Mouse (Mus musculus) liver, embryonic 13.5 days (tissue): Measurements from ENCODE around the gene Bcas3. TPM values are rescaled to one million over a fixed set of nuclear protein-coding genes. Genes with fewer than 3 reads are reported as not detected.
A peak's percentile ranks its signal among the peaks of the same experiment; 100 is the strongest.

Source experiments
- ATAC-seq: fragments of 200-750 bp; cut with Nextera tagmentation; 2 replicates; pipeline ENCODE4 v1.8.0; 2017; ENCODE audit warnings: low read depth, mild to moderate bottlenecking, moderate number of reproducible peaks, moderate library complexity
- DNase-seq: peaks from one replicate; pipeline ENCODE4 v3.0.0; 2022
- H3K27ac ChIP-seq: fragments of 300-500 bp; sonication (generic); 2 replicates; pipeline ENCODE4 v1.5.1; 2015; ENCODE audit warnings: moderate library complexity, mild to moderate bottlenecking, inconsistent platforms
- H3K27me3 ChIP-seq: fragments of 300-500 bp; sonication (generic); 2 replicates; pipeline ENCODE4 v1.6.1; 2015; ENCODE audit warnings: mild to moderate bottlenecking, inconsistent platforms
- H3K36me3 ChIP-seq: fragments of 300-500 bp; sonication (generic); 2 replicates; pipeline ENCODE4 v1.6.1; 2015; ENCODE audit warnings: mild to moderate bottlenecking, inconsistent platforms
- H3K4me1 ChIP-seq: fragments of 300-500 bp; sonication (generic); replicated peaks from 2 replicates; pipeline ENCODE4 v1.6.1; 2015; ENCODE audit warnings: inconsistent platforms
- H3K4me2 ChIP-seq: fragments of 300-500 bp; sonication (generic); 2 replicates; pipeline ENCODE4 v1.6.1; 2015; ENCODE audit warnings: inconsistent platforms, mild to moderate bottlenecking, moderate library complexity
- H3K4me3 ChIP-seq: fragments of 300-500 bp; sonication (generic); replicated peaks from 2 replicates; pipeline ENCODE4 v1.5.1; 2015; ENCODE audit warnings: mild to moderate bottlenecking, inconsistent platforms
- H3K9ac ChIP-seq: fragments of 300-500 bp; sonication (generic); 2 replicates; pipeline ENCODE4 v1.6.1; 2015; ENCODE audit warnings: mild to moderate bottlenecking, inconsistent platforms
- H3K9me3 ChIP-seq: fragments of 300-500 bp; sonication (generic); replicated peaks from 2 replicates; pipeline ENCODE4 v1.6.1; 2016; ENCODE audit warnings: inconsistent platforms
- WGBS: fragments of 180-500 bp; shearing (Covaris S2); methylation state at CpG from one replicate; pipeline ENCODE4 v1.1.7; 2015; ENCODE audit not compliant: insufficient replicate concordance; 5-methylcytosine and 5-hydroxymethylcytosine counted together
- polyA plus RNA-seq: library from polyadenylated mRNA; unstranded; fragments of >200 nt; fragmentation: Nextera tagmentation; extraction: Ambion mirVana; gene quantifications from 2 replicates; pipeline ENCODE4 v1.2.1, GENCODE M21; 2015

Bcas3 gene
- polyA plus RNA-seq, 1 experiment from 2014 or later = 13.6 TPM

- DNase-seq = no peak
- Histone ChIP-seq H3K9ac (no peak overlapping the region; the same call in 1 of the 2 replicates), H3K4me1 (peaks cover 16% of the 10 kb centered on the region), H3K4me3 (no peak overlapping the region), H3K27me3 (peaks cover 34% of the 10 kb centered on the region), H3K4me2 (no peak overlapping the region), H3K9me3 (no peaks in the 10 kb centered on the region), H3K36me3 (no peaks in the 10 kb centered on the region), H3K27ac (0 out of 2 replicates have a peak overlapping the region, but pooled peaks have one; percentile 19)
- 62% methylated on average over 6 of the region's 6 CpGs for WGBS
- no peak for ATAC-seq
Observed at GRCm38 (mm10) chr11:85523646-85524045, 170.7 kb downstream of the Bcas3 start.

- Histone ChIP-seq H3K9ac (no peak overlapping the region; the same call in 1 of the 2 replicates), H3K4me1 (peaks cover 19% of the 10 kb centered on the region), H3K36me3 (no peaks in the 10 kb centered on the region), H3K27ac (peak overlapping the region; percentile 20; the same call in 1 of the 2 replicates), H3K4me2 (peak overlapping the region; percentile 46), H3K9me3 (no peaks in the 10 kb centered on the region), H3K4me3 (0 out of 2 replicates have a peak overlapping the region, but pooled peaks have one; percentile 17), H3K27me3 (peaks cover 34% of the 10 kb centered on the region)
- WGBS = 43% methylated on average over 12 of the region's 12 CpGs
- peak; percentile 36 for DNase-seq
- no peak for ATAC-seq
Observed at GRCm38 (mm10) chr11:85524186-85524585, 171.2 kb downstream of the Bcas3 start.

- no peak for DNase-seq
- ATAC-seq = no peak
- WGBS = 40% methylated on average over 16 of the region's 16 CpGs
- H3K36me3 ChIP-seq = no peaks in the 10 kb centered on the region
- peaks cover 27% of the 10 kb centered on the region for H3K4me1 ChIP-seq
- H3K4me3 ChIP-seq = no peak overlapping the region
- H3K4me2 ChIP-seq = peak overlapping the region; percentile 46; the same call in 1 of the 2 replicates
- H3K9ac ChIP-seq = no peak overlapping the region
- H3K27ac ChIP-seq = peak overlapping the region; percentile 20
- no peaks in the 10 kb centered on the region for H3K9me3 ChIP-seq
- H3K27me3 ChIP-seq = peaks cover 34% of the 10 kb centered on the region
Observed at GRCm38 (mm10) chr11:85524841-85525500, 172.0 kb downstream of the Bcas3 start.

GRCm38 (mm10) chr11:85525501-85525885, 172.5 kb downstream of the Bcas3 start:
- no peaks in the 10 kb centered on the region for H3K9me3 ChIP-seq
- no peak overlapping the region for H3K4me2 ChIP-seq
- 41% methylated on average over 10 of the region's 10 CpGs for WGBS
- H3K9ac ChIP-seq = no peak overlapping the region
- no peak overlapping the region for H3K4me3 ChIP-seq
- H3K27ac ChIP-seq = peak overlapping the region; percentile 32; the same call in 1 of the 2 replicates
- H3K36me3 ChIP-seq = no peaks in the 10 kb centered on the region
- DNase-seq (no peak), ATAC-seq (no peak)
- H3K27me3 ChIP-seq = peaks cover 34% of the 10 kb centered on the region
- H3K4me1 ChIP-seq = peaks cover 32% of the 10 kb centered on the region

GRCm38 (mm10) chr11:85525979-85526775, 173.2 kb downstream of the Bcas3 start:
- Histone ChIP-seq H3K4me1 (peaks cover 34% of the 10 kb centered on the region), H3K9me3 (no peaks in the 10 kb centered on the region), H3K36me3 (no peaks in the 10 kb centered on the region), H3K27ac (0 out of 2 replicates have a peak overlapping the region, but pooled peaks have one; percentile 32), H3K4me3 (no peak overlapping the region), H3K27me3 (peaks cover 34% of the 10 kb centered on the region), H3K9ac (no peak overlapping the region), H3K4me2 (no peak overlapping the region)
- WGBS = 30% methylated on average over 11 of the region's 11 CpGs
- DNase-seq = no peak
- no peak for ATAC-seq

GRCm38 (mm10) chr11:85527261-85527660, 174.3 kb downstream of the Bcas3 start:
- H3K9me3 ChIP-seq = no peaks in the 10 kb centered on the region
- no peak overlapping the region for H3K27ac ChIP-seq
- H3K9ac ChIP-seq = no peak overlapping the region
- no peak overlapping the region for H3K4me3 ChIP-seq
- H3K4me1 ChIP-seq = peaks cover 34% of the 10 kb centered on the region
- peaks cover 34% of the 10 kb centered on the region for H3K27me3 ChIP-seq
- 69% methylated on average over 5 of the region's 5 CpGs for WGBS
- ATAC-seq (no peak), DNase-seq (no peak)
- H3K4me2 ChIP-seq = no peak overlapping the region
- no peaks in the 10 kb centered on the region for H3K36me3 ChIP-seq

- no peak overlapping the region for H3K4me2 ChIP-seq
- DNase-seq (no peak), ATAC-seq (peak; percentile 77)
- H3K4me1 ChIP-seq = peaks cover 26% of the 10 kb centered on the region
- no peaks in the 10 kb centered on the region for H3K36me3 ChIP-seq
- H3K27ac ChIP-seq = no peak overlapping the region
- H3K9ac ChIP-seq = no peak overlapping the region
- WGBS = 32% methylated on average over 5 of the region's 5 CpGs
- H3K9me3 ChIP-seq = no peaks in the 10 kb centered on the region
- no peak overlapping the region for H3K4me3 ChIP-seq
- H3K27me3 ChIP-seq = peaks cover 28% of the 10 kb centered on the region
Observed at GRCm38 (mm10) chr11:85529531-85530285, 176.7 kb downstream of the Bcas3 start.

GRCm38 (mm10) chr11:85540989-85541388, 188.0 kb downstream of the Bcas3 start:
- H3K4me1 ChIP-seq = no peaks in the 10 kb centered on the region
- H3K9ac ChIP-seq = no peak overlapping the region
- ATAC-seq (no peak), DNase-seq (no peak)
- no peak overlapping the region for H3K27ac ChIP-seq
- no peaks in the 10 kb centered on the region for H3K27me3 ChIP-seq
- WGBS = 76% methylated on average over 4 of the region's 4 CpGs
- no peak overlapping the region for H3K4me2 ChIP-seq
- H3K36me3 ChIP-seq = no peaks in the 10 kb centered on the region
- H3K4me3 ChIP-seq = no peak overlapping the region
- no peaks in the 10 kb centered on the region for H3K9me3 ChIP-seq

- DNase-seq (no peak), ATAC-seq (no peak)
- Histone ChIP-seq H3K36me3 (no peaks in the 10 kb centered on the region), H3K4me1 (no peaks in the 10 kb centered on the region), H3K27me3 (no peaks in the 10 kb centered on the region), H3K4me3 (no peak overlapping the region), H3K9ac (no peak overlapping the region), H3K27ac (no peak overlapping the region), H3K9me3 (no peaks in the 10 kb centered on the region), H3K4me2 (no peak overlapping the region)
- WGBS = 62% methylated on average over 4 of the region's 4 CpGs
Observed at GRCm38 (mm10) chr11:85543311-85543710, 190.3 kb downstream of the Bcas3 start.

GRCm38 (mm10) chr11:85545602-85546001, 192.6 kb downstream of the Bcas3 start:
- Histone ChIP-seq H3K27ac (no peak overlapping the region), H3K27me3 (no peaks in the 10 kb centered on the region), H3K36me3 (no peaks in the 10 kb centered on the region), H3K9ac (no peak overlapping the region), H3K4me3 (no peak overlapping the region), H3K4me1 (no peaks in the 10 kb centered on the region; the same call in 1 of the 2 replicates), H3K9me3 (no peaks in the 10 kb centered on the region), H3K4me2 (no peak overlapping the region)
- WGBS = 22% methylated on average over 5 of the region's 5 CpGs
- no peak for DNase-seq
- no peak for ATAC-seq

GRCm38 (mm10) chr11:85547966-85548365, 195.0 kb downstream of the Bcas3 start:
- Histone ChIP-seq H3K9me3 (no peaks in the 10 kb centered on the region), H3K9ac (no peak overlapping the region), H3K4me2 (no peak overlapping the region), H3K4me3 (no peak overlapping the region), H3K27ac (no peak overlapping the region), H3K4me1 (no peaks in the 10 kb centered on the region; the same call in 1 of the 2 replicates), H3K36me3 (no peaks in the 10 kb centered on the region), H3K27me3 (no peaks in the 10 kb centered on the region)
- WGBS = 56% methylated on average over 6 of the region's 6 CpGs
- 0 out of 2 replicates have a peak, but pooled peaks have one; percentile 34 for ATAC-seq
- DNase-seq = no peak
